Mouse (Mus musculus) neutrophil, adult 83 days (primary cell): ENCODE data around the gene Cyp4f17. TPM values are rescaled to one million over a fixed set of nuclear protein-coding genes. Genes with fewer than 3 reads are reported as not detected.

Experiments
- total RNA-seq, 2 experiments: library from RNA; stranded (reverse); gene quantifications; one replicate each; pipeline ENCODE4 v1.2.4; 2023

The Cyp4f17 gene
- total RNA-seq: under 1 TPM; 0.18 to 0.33 TPM

DNA sequence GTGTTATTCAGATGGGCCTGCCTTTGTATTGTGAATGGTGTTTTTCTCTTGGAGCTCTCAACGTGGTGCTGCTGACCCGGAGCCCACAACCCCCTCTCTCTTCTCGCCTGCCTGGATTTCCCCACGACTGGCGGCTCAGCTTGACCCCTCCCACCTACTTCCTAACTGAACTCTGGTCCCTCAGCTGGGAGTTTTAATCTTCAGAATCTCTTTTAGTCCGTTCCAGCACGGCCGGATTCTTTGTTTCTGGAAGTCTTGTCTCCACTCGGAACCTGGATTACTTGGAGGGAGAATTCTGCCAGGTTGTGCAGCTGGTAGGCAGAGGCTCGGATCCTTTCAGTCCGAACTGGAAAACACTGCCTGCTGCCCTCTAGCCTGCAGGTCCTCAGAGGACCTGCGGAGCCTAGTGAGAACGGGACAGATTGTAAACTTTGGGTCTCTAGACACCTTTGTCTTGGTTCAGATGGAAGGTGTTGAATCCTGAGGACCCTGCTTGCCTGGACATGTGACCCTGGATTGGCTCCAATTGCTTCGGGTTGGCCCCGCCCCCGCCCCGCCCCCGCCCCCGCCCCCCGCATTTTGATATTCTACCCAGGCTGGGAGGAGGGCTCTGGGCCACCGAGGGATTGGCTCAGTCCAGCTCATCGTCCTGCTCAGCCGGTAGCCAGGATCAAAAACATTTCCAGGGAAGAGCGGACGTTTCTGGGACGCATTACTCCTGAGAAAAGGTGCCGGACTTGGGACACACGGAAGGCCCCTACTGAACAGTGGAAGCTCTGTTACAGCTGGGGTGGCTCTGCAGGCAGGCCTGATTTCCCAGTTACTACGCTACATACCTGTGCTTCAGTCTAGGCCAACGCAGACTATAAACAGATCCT is at the start of gene Cyp4f17:
Gene Cyp4f17 (plus strand): TSS at position 200 of the 878 bp plus-strand sequence.

DNA sequence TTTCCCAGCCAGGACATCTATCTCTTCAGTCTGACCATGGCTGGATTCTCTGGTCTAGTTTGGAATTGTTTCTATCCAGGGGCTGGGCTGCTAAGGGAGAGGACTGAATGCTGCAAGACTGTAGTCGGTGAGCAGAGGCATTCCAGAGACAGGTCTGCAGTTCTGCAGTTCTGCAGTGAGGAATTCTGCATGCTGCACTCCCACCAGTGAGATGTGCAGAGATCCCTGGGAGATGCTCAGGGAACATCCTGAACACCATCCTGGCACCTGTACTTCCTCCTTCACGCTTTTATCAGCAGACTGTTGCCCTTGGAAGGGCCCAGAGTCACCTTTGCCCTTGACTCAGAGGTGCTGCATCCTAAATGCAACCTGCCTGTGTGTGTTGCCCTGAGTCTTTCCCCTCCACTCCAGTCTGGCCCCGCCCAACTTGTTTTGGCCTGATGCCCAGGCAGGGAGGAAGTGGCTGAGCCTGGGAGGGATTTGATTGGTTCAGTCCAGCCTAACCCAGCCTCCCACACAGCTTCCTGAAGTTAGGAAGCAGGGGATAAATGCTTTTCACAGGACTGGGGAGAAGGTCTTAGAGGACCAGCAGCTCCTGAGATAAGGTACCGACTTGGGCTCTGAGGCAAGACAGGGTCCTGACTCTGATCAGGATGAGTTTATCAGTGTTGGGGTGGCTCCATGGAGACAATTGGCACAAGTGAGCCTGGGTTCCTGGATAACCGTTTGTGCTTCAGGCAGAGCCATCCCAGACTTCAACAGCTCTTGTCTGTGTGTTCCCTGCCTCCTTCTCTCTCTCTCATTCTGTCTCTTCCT is 30.4 kb downstream of the Cyp4f17 start, which contains the start of gene Cyp4f16:
Gene Cyp4f16 (plus strand): TSS at position 508 of the 816 bp plus-strand sequence.

Other genes with a start within 250 kb of the Cyp4f17 start
- gene Brd4, start 221.3 kb upstream of the Cyp4f17 start, total RNA-seq: 100 to 1,000 TPM; 186 to 197 TPM
- 10 to 100 TPM; 87.0 to 92.0 TPM for gene Akap8, start 184.8 kb upstream of the Cyp4f17 start, total RNA-seq
- gene Akap8l, start 155.4 kb upstream of the Cyp4f17 start, total RNA-seq: 10 to 100 TPM; 60.9 to 73.1 TPM
- gene Wiz, start 116.6 kb upstream of the Cyp4f17 start, total RNA-seq: 10 to 100 TPM; 14.6 to 15.2 TPM
- 10 to 100 TPM; 41.2 to 44.7 TPM for gene Rasal3, start 102.5 kb upstream of the Cyp4f17 start, total RNA-seq
- gene Pglyrp2, start 81.9 kb upstream of the Cyp4f17 start, total RNA-seq: under 1 TPM; 0.38 to 0.46 TPM
- not detected for gene Cyp4f39, start 53.3 kb upstream of the Cyp4f17 start, total RNA-seq
- gene Cyp4f16, start 30.5 kb downstream of the Cyp4f17 start, total RNA-seq: 10 to 100 TPM; 15.9 to 18.9 TPM
- gene Cyp4f37, start 115.3 kb downstream of the Cyp4f17 start, total RNA-seq: under 1 TPM; 0.50 to 0.84 TPM
- not detected for gene Cyp4f40, start 152.8 kb downstream of the Cyp4f17 start, total RNA-seq
- not detected for gene Cyp4f15, start 179.6 kb downstream of the Cyp4f17 start, total RNA-seq